Mouse (Mus musculus) brain, embryonic 14.5 days (tissue): ENCODE measurements at regions not wholly inside any gene's neighbourhood (a gene's known extent, or its start where the extent isn't known, plus 50 kb on each side); places are given as distances from the start of the nearest gene placed in this dataset.

ENCODE experiments used
- CTCF ChIP-seq: fragments of 200-500 bp; IDR thresholded peaks from 2 replicates; pipeline ENCODE4 v1.5.1; 2012; ENCODE audit warnings: inconsistent platforms, mild to moderate bottlenecking, moderate library complexity, borderline replicate concordance; ENCODE audit not compliant: insufficient read depth, insufficient read length; ENCODE audit errors: extremely low read depth
- POLR2A ChIP-seq: fragments of 200-500 bp; IDR thresholded peaks from 2 replicates; pipeline ENCODE4 v1.6.1; 2012; ENCODE audit warnings: mild to moderate bottlenecking, inconsistent platforms, borderline replicate concordance; ENCODE audit not compliant: poor library complexity, insufficient read depth, insufficient read length, severe bottlenecking; ENCODE audit errors: extremely low read depth

DNA sequence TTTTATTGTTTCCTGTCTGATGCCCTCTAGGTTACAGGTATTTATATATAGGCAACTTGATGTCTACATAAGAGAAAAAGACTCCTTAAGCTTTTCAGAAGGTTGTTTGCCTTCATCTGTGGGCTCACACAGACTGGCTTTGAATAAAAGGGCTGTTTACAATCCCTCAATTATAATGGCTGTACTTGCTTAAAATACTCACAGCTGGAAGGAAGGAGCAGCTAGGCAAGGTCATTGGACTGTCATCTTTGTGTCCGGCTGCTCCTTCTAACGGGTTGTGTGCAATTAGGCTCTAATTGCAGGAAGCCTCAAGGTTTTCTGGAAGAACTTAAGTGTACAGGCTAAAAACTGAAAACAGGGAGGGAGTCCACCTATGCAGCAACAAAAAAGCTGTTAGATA is 103.8 kb upstream of the Thpo start:
- TF ChIP-seq POLR2A: no peak
- TF ChIP-seq CTCF: no peak
